Mouse (Mus musculus) embryonic facial prominence, embryonic 14.5 days (tissue): ENCODE data around the gene Tbpl1. TPM values are rescaled to one million over a fixed set of nuclear protein-coding genes. Genes with fewer than 3 reads are reported as not detected.
A peak's percentile ranks its signal among the peaks of the same experiment; 100 is the strongest.

Experiments
- ATAC-seq: fragments of 200-750 bp; cut with Nextera tagmentation; 2 replicates; pipeline ENCODE4 v1.8.0; 2017; ENCODE audit warnings: low read depth, moderate number of reproducible peaks, moderate TSS enrichment
- DNase-seq: peaks from one replicate; pipeline ENCODE4 v3.0.0-alpha.2; 2015; ENCODE audit warnings: low spot score
- H3K27ac ChIP-seq: fragments of 300-500 bp; sonication (generic); replicated peaks from 2 replicates; pipeline ENCODE4 v1.5.1; 2014; ENCODE audit warnings: low read depth, mild to moderate bottlenecking, low read length, moderate library complexity
- H3K27me3 ChIP-seq: fragments of 300-500 bp; sonication (generic); replicated peaks from 2 replicates; pipeline ENCODE4 v1.6.1; 2014; ENCODE audit warnings: low read length; ENCODE audit not compliant: control insufficient read depth, insufficient read depth
- H3K36me3 ChIP-seq: fragments of 300-500 bp; sonication (generic); 2 replicates; pipeline ENCODE4 v1.6.1; 2014; ENCODE audit warnings: low read length, mixed read lengths; ENCODE audit not compliant: control insufficient read depth, insufficient read depth
- H3K4me1 ChIP-seq: fragments of 300-500 bp; sonication (generic); 2 replicates; pipeline ENCODE4 v1.6.1; 2014; ENCODE audit warnings: antibody characterized with exemption, low read length; ENCODE audit not compliant: control insufficient read depth, insufficient read depth
- H3K4me2 ChIP-seq: fragments of 300-500 bp; sonication (generic); 2 replicates; pipeline ENCODE4 v1.6.1; 2014; ENCODE audit warnings: low read depth, mild to moderate bottlenecking, low read length, moderate library complexity, mixed read lengths
- H3K4me3 ChIP-seq: fragments of 300-500 bp; sonication (generic); 2 replicates; pipeline ENCODE4 v1.5.1; 2014; ENCODE audit warnings: low read depth, mild to moderate bottlenecking, low read length
- H3K9ac ChIP-seq: fragments of 300-500 bp; sonication (generic); 2 replicates; pipeline ENCODE4 v1.6.1; 2014; ENCODE audit warnings: low read depth, mild to moderate bottlenecking, low read length, moderate library complexity, mixed read lengths
- H3K9me3 ChIP-seq: fragments of 300-500 bp; sonication (generic); 2 replicates; pipeline ENCODE4 v1.6.1; 2016; ENCODE audit warnings: low read length; ENCODE audit not compliant: control insufficient read depth
- WGBS: fragments of 180-500 bp; shearing (Covaris S2); extraction: QIAGEN DNeasy Blood & Tissue Kit; methylation state at CpG from one replicate; pipeline ENCODE4 v1.1.7; 2014; 5-methylcytosine and 5-hydroxymethylcytosine counted together
- polyA plus RNA-seq: library from polyadenylated mRNA; unstranded; fragments of >200 nt; fragmentation: Nextera tagmentation; extraction: Ambion mirVana; gene quantifications from 2 replicates; pipeline ENCODE4 v1.2.1, GENCODE M21; 2014

The Tbpl1 gene
- polyA plus RNA-seq, 1 experiment from 2014 or later, result 49.5 TPM

DNA sequence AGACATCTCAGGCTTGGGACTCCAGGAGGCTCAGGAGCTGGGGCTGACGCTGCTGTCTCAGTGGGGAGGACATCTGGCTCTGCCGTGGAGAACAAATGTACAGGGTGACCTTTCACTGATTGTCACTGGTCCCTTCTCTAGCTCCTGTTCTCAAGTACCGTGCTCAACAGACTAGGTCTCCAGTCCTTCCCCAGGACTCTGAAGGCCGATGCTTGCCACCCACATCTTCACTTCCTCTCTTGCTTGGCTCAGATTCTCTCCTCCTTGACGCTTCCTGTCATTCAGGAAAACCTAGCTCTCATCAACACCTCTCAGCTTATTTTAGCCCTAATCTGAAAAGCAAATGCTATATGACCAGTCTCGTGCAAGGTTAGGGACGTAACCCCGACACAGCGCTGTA, 31.0 kb downstream of the Tbpl1 start:
- WGBS, result 84% methylated on average over 9 of the region's 9 CpGs
- H3K36me3 ChIP-seq, result peaks cover 36% of the 10 kb centered on the region
- DNase-seq, result no peak

DNA sequence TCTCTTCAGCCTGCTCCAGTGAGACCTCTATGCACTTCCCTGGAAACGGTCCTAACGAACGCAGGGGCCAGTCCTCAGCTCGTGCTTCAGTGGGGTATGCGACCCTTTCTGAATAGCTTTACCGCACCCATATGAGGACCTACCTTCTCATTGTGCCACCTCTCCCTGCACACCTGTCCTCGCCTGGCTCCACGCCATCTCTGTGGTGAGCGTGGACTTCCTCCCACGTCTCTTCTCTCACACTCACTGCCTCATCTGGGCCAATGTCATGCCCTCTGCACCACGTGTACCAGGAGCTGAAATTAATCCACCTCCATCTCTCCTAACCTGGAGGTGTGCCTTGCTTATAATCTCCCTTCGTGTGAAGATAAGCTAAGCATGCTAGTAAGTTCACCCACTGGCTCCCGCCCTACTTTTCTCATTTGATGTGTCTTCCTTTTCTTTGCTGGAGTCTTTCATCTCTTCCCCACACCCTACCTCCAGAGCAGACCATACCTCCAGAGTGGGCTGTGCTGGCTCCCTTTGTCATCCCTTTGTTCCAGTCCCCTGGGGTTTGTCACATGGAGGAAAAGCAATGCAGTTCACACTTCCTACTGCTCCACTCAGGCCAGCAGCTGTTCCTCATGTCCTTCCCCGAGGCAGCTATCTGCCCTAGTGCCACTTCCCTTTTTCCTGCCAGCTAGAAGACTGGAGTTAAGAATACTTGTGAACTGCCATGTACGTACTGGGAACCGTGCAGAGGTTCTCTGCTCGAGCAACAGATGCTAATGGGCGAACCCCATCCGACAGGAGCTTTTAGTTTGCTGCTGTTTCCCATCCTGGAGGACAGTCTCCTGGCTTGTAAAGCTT, 32.0 kb downstream of the Tbpl1 start:
- H3K9me3 ChIP-seq, result no peaks in the 10 kb centered on the region
- no peak overlapping the region for H3K9ac ChIP-seq
- H3K27me3 ChIP-seq, result no peaks in the 10 kb centered on the region
- ATAC-seq (no peak), DNase-seq (peak; percentile 16)
- no peak overlapping the region for H3K4me2 ChIP-seq
- H3K36me3 ChIP-seq, result peaks cover 28% of the 10 kb centered on the region
- H3K4me1 ChIP-seq, result peaks cover 5% of the 10 kb centered on the region; the same call in 1 of the 2 replicates
- H3K27ac ChIP-seq, result no peak overlapping the region
- no peak overlapping the region for H3K4me3 ChIP-seq
- 80% methylated on average over 19 of the region's 19 CpGs for WGBS

More for the DNA sequence above, 31.0 kb downstream of the Tbpl1 start:
- Histone ChIP-seq H3K27ac (no peak overlapping the region), H3K27me3 (no peaks in the 10 kb centered on the region), H3K4me3 (no peak overlapping the region), H3K9me3 (no peaks in the 10 kb centered on the region), H3K4me1 (peaks cover 5% of the 10 kb centered on the region; the same call in 1 of the 2 replicates), H3K4me2 (no peak overlapping the region), H3K9ac (no peak overlapping the region)
- no peak for ATAC-seq

DNA sequence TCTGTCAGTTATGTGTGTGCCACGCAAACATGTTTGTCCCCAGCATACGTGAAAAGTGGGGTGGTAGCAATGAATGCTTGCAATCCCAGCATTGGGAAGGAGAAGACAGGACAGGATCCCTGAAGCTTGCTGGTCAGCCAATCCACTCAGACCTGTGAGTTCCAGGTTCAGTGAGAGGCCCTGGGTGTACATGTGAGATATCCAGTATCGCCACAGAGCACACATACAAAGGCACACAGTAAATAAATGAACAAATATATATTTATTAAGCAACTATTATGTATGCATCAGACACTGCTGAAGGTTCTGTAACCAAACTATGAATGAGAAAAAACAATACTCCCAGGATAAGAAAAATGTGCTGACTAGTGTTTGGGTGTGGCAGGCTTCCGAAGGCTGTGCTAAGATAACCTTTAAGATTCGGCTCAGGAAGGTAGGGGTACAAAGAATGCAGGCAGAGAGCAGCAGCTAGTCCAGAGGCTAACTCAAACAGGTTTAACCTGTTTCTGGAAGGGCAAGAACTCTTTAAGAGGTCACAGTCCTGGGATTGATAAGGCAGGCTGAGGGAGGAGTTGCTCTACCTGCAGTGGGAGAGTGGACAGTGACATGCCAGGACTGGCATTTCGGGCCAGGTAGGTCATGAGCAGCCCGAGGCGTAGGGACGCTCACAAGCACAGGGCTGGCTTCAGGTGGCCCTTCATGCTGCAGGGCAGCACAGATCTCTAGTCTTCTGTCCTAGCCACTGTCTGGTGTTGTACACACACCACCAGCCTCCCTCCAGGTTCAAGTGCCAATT, 33.4 kb downstream of the Tbpl1 start:
- peaks cover 5% of the 10 kb centered on the region; the same call in 1 of the 2 replicates for H3K4me1 ChIP-seq
- H3K4me3 ChIP-seq, result no peak overlapping the region
- H3K9ac ChIP-seq, result no peak overlapping the region
- ATAC-seq, result no peak
- no peak overlapping the region for H3K27ac ChIP-seq
- H3K9me3 ChIP-seq, result no peaks in the 10 kb centered on the region
- H3K4me2 ChIP-seq, result no peak overlapping the region
- 82% methylated on average over 6 of the region's 9 CpGs for WGBS
- peaks cover 22% of the 10 kb centered on the region for H3K36me3 ChIP-seq
- DNase-seq, result no peak
- no peaks in the 10 kb centered on the region for H3K27me3 ChIP-seq

DNA sequence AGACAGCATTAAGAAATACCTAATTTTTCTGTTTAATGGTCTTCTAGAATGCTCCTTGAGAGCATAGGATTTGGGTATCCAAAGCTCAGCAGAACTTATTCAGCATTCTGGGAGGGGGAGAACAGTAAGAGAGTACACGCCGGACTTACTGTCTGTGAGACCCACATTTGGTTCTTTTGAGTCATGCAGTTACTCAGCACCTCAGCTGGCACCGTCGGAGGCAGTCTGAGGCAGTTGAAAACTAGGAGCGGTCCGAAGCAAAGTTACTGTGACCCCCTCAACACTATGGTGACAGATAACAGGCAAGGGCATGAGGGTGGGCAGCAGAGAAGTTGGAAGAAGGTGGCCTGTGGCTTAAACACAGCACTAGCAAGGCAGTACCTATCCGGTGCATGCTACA, 34.9 kb downstream of the Tbpl1 start:
- 67% methylated on average over 7 of the region's 7 CpGs for WGBS
- no peak overlapping the region for H3K9ac ChIP-seq
- no peak for ATAC-seq
- H3K4me3 ChIP-seq, result no peak overlapping the region
- peaks cover 9% of the 10 kb centered on the region; the same call in 1 of the 2 replicates for H3K36me3 ChIP-seq
- H3K27ac ChIP-seq, result no peak overlapping the region
- H3K4me1 ChIP-seq, result peaks cover 5% of the 10 kb centered on the region; the same call in 1 of the 2 replicates
- no peaks in the 10 kb centered on the region for H3K27me3 ChIP-seq
- H3K4me2 ChIP-seq, result no peak overlapping the region
- no peak for DNase-seq
- H3K9me3 ChIP-seq, result no peaks in the 10 kb centered on the region

DNA sequence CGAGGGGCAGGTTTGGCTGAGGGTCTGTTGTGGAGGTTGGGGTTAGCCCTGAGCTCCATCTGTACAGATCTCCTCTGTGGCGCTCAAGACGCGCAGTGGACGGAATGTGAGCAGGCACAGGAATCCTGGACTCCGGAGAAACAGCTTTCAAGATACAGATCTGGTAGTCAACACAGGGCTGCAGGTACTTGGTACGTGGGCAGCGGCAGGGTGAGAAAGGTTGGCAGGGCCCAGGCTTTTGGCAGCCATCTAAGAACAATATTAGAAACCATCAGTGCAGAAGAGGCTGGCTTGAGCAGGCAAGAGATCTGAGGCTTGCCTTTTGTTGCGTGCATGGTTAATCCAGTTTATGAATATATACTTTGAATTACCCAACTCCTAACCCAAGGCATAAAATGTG, 35.5 kb downstream of the Tbpl1 start:
- Histone ChIP-seq H3K27ac (no peak overlapping the region), H3K36me3 (peaks cover 9% of the 10 kb centered on the region; the same call in 1 of the 2 replicates), H3K4me2 (no peak overlapping the region), H3K4me1 (peaks cover 5% of the 10 kb centered on the region; the same call in 1 of the 2 replicates), H3K4me3 (no peak overlapping the region), H3K9me3 (no peaks in the 10 kb centered on the region), H3K9ac (no peak overlapping the region), H3K27me3 (no peaks in the 10 kb centered on the region)
- no peak for DNase-seq
- ATAC-seq, result no peak
- 91% methylated on average over 9 of the region's 9 CpGs for WGBS

DNA sequence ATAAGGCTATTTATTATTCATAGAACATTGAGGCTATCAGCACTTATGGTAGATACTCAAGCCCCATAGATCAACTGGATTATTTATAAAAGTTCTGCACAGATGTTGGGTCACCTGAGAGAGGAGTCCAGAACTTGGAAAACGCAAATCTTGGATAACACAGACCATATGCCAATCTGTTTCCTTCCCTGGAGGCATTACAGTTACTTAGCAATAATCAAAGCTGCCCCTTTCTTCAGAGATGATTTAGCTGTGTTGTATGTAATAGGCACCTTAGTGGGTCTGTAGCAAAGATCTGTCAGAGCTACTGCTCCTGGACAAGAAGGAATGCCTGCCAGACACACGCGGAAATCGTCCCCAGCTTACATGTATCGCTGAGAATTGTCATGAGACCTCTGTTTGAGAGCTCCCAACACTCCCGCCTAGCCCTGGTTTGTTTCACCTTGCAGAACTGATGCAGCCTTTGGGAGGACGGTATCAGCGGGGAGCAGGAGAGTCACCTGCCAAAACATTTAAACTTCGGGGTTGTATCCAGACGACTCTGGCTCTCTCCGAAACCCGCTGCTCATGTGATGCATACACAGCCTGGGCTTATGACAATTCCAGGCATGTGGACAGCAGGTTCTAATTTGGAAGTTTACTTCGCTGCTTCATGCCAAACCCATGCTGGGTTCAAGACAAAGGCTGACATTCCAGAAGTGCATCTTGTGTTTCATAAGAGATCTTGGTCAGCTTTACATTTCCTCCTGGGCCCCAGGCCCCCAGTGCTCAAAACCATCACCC, 55.7 kb downstream of the Tbpl1 start:
- H3K4me1 ChIP-seq, result peaks cover 6% of the 10 kb centered on the region
- no peak overlapping the region for H3K27ac ChIP-seq
- H3K36me3 ChIP-seq, result no peaks in the 10 kb centered on the region
- H3K4me2 ChIP-seq, result peak overlapping the region; percentile 38
- no peak overlapping the region for H3K9ac ChIP-seq
- H3K9me3 ChIP-seq, result peaks cover 11% of the 10 kb centered on the region; the same call in 1 of the 2 replicates
- peak; percentile 81; the same call in 1 of the 2 replicates for ATAC-seq
- H3K4me3 ChIP-seq, result no peak overlapping the region
- peak; percentile 84 for DNase-seq
- H3K27me3 ChIP-seq, result no peaks in the 10 kb centered on the region
- WGBS, result 34% methylated on average over 13 of the region's 13 CpGs

DNA sequence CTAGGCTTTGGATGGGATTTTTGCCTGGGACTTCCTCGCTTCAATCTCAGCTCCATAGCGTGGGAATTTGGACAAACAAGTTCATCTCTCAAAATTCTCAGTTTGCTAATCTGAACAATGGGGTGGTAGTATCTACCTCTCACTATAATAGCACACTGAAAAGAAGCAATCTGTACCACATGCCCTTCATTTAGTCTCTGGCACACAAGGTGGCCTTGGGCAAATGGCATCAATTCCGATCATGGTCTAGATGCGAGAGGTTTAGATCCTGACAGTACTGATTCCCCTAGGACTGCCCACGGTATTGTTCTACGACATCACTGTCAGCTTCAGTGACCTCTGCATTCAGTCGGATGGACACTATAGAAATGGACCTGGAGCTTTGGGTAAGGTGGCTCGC, 57.6 kb downstream of the Tbpl1 start:
- H3K36me3 ChIP-seq, result no peaks in the 10 kb centered on the region
- ATAC-seq (no peak), DNase-seq (no peak)
- 94% methylated on average over 8 of the region's 8 CpGs for WGBS
- H3K4me1 ChIP-seq, result peaks cover 6% of the 10 kb centered on the region
- H3K27ac ChIP-seq, result no peak overlapping the region
- H3K4me2 ChIP-seq, result no peak overlapping the region
- no peak overlapping the region for H3K4me3 ChIP-seq
- H3K27me3 ChIP-seq, result no peaks in the 10 kb centered on the region
- no peak overlapping the region for H3K9ac ChIP-seq
- H3K9me3 ChIP-seq, result peaks cover 7% of the 10 kb centered on the region; the same call in 1 of the 2 replicates

DNA sequence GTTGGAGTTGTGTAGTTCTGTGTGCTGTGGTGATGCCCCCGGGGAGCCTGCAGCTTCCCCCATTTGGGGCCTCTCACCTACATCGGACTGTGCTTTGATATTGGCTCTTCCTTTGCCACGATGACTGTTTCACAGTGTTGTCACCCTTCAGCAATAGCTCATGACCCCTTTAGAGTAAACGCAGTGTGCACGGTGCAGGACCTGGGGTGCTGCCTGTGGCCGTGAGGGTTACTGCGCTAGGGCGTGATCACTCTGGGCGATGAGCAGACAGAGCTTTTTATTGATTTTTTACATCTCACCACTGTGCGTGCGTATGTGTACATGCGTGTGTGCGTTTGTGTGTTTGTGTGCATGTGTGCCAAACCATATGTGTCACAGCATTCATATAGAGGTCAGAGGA, 63.2 kb downstream of the Tbpl1 start:
- DNase-seq (no peak), ATAC-seq (no peak)
- H3K9me3 ChIP-seq, result no peaks in the 10 kb centered on the region
- no peaks in the 10 kb centered on the region for H3K36me3 ChIP-seq
- no peak overlapping the region for H3K27ac ChIP-seq
- H3K9ac ChIP-seq, result no peak overlapping the region
- no peak overlapping the region for H3K4me3 ChIP-seq
- H3K4me1 ChIP-seq, result no peaks in the 10 kb centered on the region
- H3K27me3 ChIP-seq, result no peaks in the 10 kb centered on the region
- H3K4me2 ChIP-seq, result no peak overlapping the region
- 84% methylated on average over 13 of the region's 13 CpGs for WGBS
